Mouse (Mus musculus): ENCODE measurements around the gene Carhsp1.

- TF ChIP-seq CTCF (IDR thresholded peaks at IDR 0.05; ENCODE audit: low read depth) (no peak), EP300 (IDR thresholded peaks at IDR 0.05; ENCODE audit: low read depth) (no peak)
Measured at GRCm38 (mm10) chr16:8658764-8659163, 13.2 kb downstream of the Carhsp1 start.

All from liver, postnatal 0 days (tissue).